Mouse (Mus musculus) testis, adult 2 months (tissue): Measurements from ENCODE around the gene Gm21961.
"Not testable (repeated sequence)": the region's sequence is repeated elsewhere in the genome, so short reads cannot be mapped to it uniquely, and the experiment has no call there.

Source experiments
- CTCF ChIP-seq: fragments of 200-500 bp; IDR thresholded peaks from 2 replicates; pipeline ENCODE4 v1.5.1; 2012; ENCODE audit warnings: low read depth, mild to moderate bottlenecking, inconsistent platforms, low read length, moderate library complexity; ENCODE audit not compliant: control insufficient read depth, insufficient read depth, insufficient replicate concordance
- POLR2A ChIP-seq: fragments of 200-500 bp; IDR thresholded peaks from 2 replicates; pipeline ENCODE4 v1.6.1; 2012; ENCODE audit warnings: low read depth, mild to moderate bottlenecking, inconsistent platforms, low read length, moderate library complexity; ENCODE audit not compliant: control insufficient read depth

- TF ChIP-seq CTCF, POLR2A: not testable (repeated sequence)
Observed at GRCm38 (mm10) chr15:65039216-65039615, 24.5 kb upstream of the Gm21961 start.
